Mouse (Mus musculus): ENCODE results near the gene Polrmt.

Polrmt gene

DNA sequence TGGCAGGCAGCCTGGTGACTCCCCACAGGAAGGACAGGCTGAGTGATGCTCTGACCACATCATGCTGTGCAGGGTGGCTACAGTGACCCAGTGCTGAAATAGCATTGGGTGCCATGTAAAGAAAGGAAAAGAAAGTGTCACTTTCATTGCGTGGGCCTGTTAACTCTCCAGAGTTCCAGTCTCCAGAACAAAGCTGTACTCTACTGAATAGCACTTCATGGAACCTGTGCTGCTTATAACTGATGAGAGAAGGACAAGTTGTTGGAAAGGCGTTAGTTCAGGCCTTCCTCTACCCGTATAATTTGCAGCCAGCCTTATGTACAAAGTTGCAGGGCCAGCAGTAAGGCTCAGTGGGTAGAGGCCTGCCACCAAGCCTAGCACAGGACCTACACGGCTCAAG is 57.7 kb downstream of the Polrmt start, which contains the start of gene Gzmm:
Gene Gzmm, plus strand, starts transcription at position 301 of the 400 bp plus-strand sequence.
- DNase-seq (ENCODE audit: low spot score in 2 of 2), result no peak

DNA sequence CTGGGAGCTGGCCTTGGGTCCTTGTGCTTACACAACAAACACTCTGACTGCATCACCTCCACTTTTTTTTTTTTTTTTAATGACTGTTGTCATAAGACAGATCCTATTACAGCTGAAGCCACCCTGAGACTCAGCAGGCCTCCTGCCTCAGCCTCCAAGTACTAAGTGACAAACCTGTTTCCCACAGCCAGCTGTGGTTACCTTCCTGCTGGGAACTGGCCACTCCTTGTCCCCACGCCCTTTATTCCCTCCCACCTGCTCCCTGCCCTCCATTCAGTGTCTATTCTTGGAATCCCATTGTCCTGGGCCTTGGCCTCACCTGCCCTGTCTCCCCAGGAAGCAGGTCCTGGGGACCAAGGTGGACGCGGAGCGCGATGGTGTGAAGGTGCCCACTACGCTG is 58.9 kb downstream of the Polrmt start:
- DNase-seq (ENCODE audit: low spot score in 2 of 2), result no peak

DNA sequence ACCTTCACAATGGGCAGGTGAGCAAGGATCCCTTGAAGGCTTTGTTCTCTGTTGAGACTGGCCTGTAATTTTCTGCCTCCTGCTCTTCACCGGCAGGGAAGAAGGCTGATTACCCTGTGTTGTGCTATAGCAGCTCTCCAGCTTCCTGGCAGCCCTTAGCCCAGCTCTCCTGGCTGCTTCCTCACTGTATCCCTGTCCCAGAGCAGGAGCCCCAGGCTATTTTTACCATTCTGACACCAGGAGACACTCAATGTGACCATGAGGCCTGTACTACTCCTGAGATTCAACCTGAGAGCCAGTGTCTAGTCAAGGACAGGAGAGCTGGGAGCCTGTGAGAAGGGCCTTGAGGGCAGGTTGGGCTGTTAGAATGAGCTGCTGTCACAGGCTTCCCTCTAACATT is 59.7 kb downstream of the Polrmt start:
- no peak for DNase-seq (ENCODE audit: low spot score in 2 of 2)

DNA sequence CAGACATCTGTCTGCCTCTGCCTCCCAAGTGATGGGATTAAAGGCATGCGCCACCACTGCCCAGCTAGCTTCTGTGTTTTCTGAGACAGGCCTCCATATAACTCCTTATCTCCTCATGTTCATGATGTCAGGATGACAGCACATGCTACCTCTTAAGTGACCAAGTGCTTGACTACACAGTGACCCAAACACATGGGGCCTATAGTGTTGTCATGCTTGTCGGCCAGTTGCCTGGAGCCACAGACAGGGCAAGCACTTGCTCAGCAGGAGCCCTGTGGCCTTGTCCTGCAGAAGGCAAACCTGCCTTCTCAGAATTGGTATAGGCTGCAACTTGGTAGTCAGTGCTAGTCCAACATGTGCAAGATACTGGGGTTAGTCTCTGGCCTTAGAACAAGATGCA is 60.2 kb downstream of the Polrmt start:
- no peak for DNase-seq (ENCODE audit: low spot score in 2 of 2)
